Mouse (Mus musculus) retina, postnatal 1 day (tissue): ENCODE results near the gene Il12rb1.

Experiments
- DNase-seq: peaks from one replicate; pipeline ENCODE4 v3.0.0-alpha.2; 2012

Il12rb1 gene

GRCm38 (mm10) chr8:70808239-70808638, at the start of gene Il12rb1:
Gene Il12rb1, plus strand, starts transcription at chr8:70808449.
- no peak for DNase-seq

GRCm38 (mm10) chr8:70758616-70759561, 49.4 kb upstream of the Il12rb1 start:
- DNase-seq: no peak

- no peak for DNase-seq
These were observed 47.9 kb upstream of the Il12rb1 start for GRCm38 (mm10) chr8:70760350-70760749.

- DNase-seq: peak; percentile 100
These were observed 47.4 kb upstream of the Il12rb1 start, which contains the start of gene Mpv17l2 for GRCm38 (mm10) chr8:70760775-70761406. Gene Mpv17l2, minus strand, starts transcription at chr8:70760946.

GRCm38 (mm10) chr8:70762118-70762517, 46.1 kb upstream of the Il12rb1 start:
- no peak for DNase-seq

- DNase-seq: peak; percentile 58
These were observed 44.9 kb upstream of the Il12rb1 start for GRCm38 (mm10) chr8:70763354-70763753.

GRCm38 (mm10) chr8:70764026-70764425, 44.2 kb upstream of the Il12rb1 start:
- no peak for DNase-seq

- no peak for DNase-seq
These were observed 43.6 kb upstream of the Il12rb1 start for GRCm38 (mm10) chr8:70764676-70765075.

GRCm38 (mm10) chr8:70765329-70765728, 42.9 kb upstream of the Il12rb1 start:
- no peak for DNase-seq

GRCm38 (mm10) chr8:70765838-70766570, 42.2 kb upstream of the Il12rb1 start:
- no peak for DNase-seq

GRCm38 (mm10) chr8:70766571-70767440, 41.4 kb upstream of the Il12rb1 start:
- peak; percentile 70 for DNase-seq

GRCm38 (mm10) chr8:70767503-70767902, 40.7 kb upstream of the Il12rb1 start:
- DNase-seq: no peak

GRCm38 (mm10) chr8:70768231-70768776, 39.9 kb upstream of the Il12rb1 start:
- DNase-seq: no peak

- DNase-seq: no peak
These were observed 39.3 kb upstream of the Il12rb1 start for GRCm38 (mm10) chr8:70768956-70769355.

GRCm38 (mm10) chr8:70769359-70769758, 38.9 kb upstream of the Il12rb1 start:
- peak; percentile 94 for DNase-seq

GRCm38 (mm10) chr8:70769858-70770257, 38.4 kb upstream of the Il12rb1 start:
- no peak for DNase-seq

- no peak for DNase-seq
These were observed 37.5 kb upstream of the Il12rb1 start for GRCm38 (mm10) chr8:70770748-70771147.

- no peak for DNase-seq
These were observed 37.0 kb upstream of the Il12rb1 start for GRCm38 (mm10) chr8:70771217-70771616.

- no peak for DNase-seq
These were observed 36.2 kb upstream of the Il12rb1 start for GRCm38 (mm10) chr8:70772075-70772474.

- no peak for DNase-seq
These were observed 35.4 kb upstream of the Il12rb1 start for GRCm38 (mm10) chr8:70772890-70773289.

- DNase-seq: no peak
These were observed 34.8 kb upstream of the Il12rb1 start for GRCm38 (mm10) chr8:70773410-70773809.

GRCm38 (mm10) chr8:70773833-70774232, 34.4 kb upstream of the Il12rb1 start:
- no peak for DNase-seq
